ENCODE assay signal across 24 mouse cellular contexts in the genomic region with DNA sequence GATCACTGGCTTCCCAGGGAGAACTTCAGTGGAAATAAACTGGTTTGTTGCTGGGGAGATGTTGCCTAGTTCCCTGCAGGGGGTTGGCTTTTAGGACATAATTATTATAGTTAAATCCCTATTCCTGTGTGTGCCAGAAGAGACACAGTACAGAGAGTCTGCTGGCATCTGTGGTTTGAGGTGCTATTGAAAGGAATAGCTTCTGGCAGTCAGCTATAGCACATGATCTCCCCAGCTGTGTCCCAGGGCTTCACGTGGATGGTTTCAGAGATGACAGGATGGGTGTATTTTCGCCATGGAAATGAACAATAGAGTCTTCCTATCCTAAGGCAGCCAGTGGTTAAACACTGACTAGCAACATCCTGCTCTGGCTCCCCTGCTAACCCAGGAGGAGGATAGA. TPM values are rescaled to one million over a fixed set of nuclear protein-coding genes. Genes with fewer than 3 reads are reported as not detected.
DNase-seq lines count a peak whose midpoint lies in the region; ATAC-seq and TF ChIP-seq lines count a peak whose summit lies in the region.
"Had no signal": no experiment of that assay in that cellular context is flagged by ENCODE, and none has a peak within 500 bp of the region (broad histone marks: within the 10 kb centered on the region; RNA-seq: fewer than 3 reads in every experiment).

No protein-coding gene starts in this region.

- H3K9ac ChIP-seq in limb, embryonic 13.5 days = 0 out of 2 replicates have a peak overlapping the region, but pooled peaks have one; percentile 14
- no peak overlapping the region for H3K9ac ChIP-seq in intestine, postnatal 0 days (ENCODE audit: low read depth, low read length)
- H3K9ac ChIP-seq: embryonic facial prominence, embryonic 13.5 days; liver, embryonic 15.5 days had no signal

- no peak for TF ChIP-seq CTCF in Patski (IDR thresholded peaks at IDR 0.05)
- no peak for TF ChIP-seq CTCF in intestine, postnatal 0 days (IDR thresholded peaks at IDR 0.05; ENCODE audit: low read depth)

- H3K36me3 ChIP-seq in limb, embryonic 13.5 days = peaks cover 14% of the 10 kb centered on the region
- H3K36me3 ChIP-seq in limb, embryonic 10.5 days = peaks cover 16% of the 10 kb centered on the region
- peaks cover 16% of the 10 kb centered on the region for H3K36me3 ChIP-seq in intestine, postnatal 0 days (ENCODE audit: control insufficient read depth, insufficient read depth)

- no peaks in the 10 kb centered on the region for H3K4me1 ChIP-seq in limb, embryonic 13.5 days
- H3K4me1 ChIP-seq in limb, embryonic 10.5 days = no peaks in the 10 kb centered on the region
- H3K4me1 ChIP-seq in intestine, postnatal 0 days (replicated peaks; ENCODE audit: control insufficient read depth, insufficient read depth, low read length) = no peaks in the 10 kb centered on the region
- H3K4me1 ChIP-seq: embryonic facial prominence, embryonic 13.5 days had no signal

- 68% methylated on average over 2 of the region's 2 CpGs for WGBS in limb, embryonic 13.5 days
- WGBS in limb, embryonic 10.5 days = 81% methylated on average over 2 of the region's 2 CpGs
- WGBS in intestine, postnatal 0 days = 61% methylated on average over 2 of the region's 2 CpGs

- DNase-seq in frontal cortex, postnatal 25 days (ENCODE audit: low spot score in 2 of 2) = no peak
- no peak for DNase-seq in limb, embryonic 10.5 days (ENCODE audit: low spot score)
- peak; percentile 93 for DNase-seq in Patski (ENCODE audit: low read depth, low spot score)
- DNase-seq in layer of hippocampus, postnatal 36 days = peak; percentile 38 to 53
- DNase-seq in ovary, postnatal 14 days (ENCODE audit: low spot score) = no peak
- DNase-seq: adrenal gland, adult 8-10 months; cerebellum, adult 11-12 months; gastrocnemius, postnatal 25 days; kidney, adult 18-20 months; kidney, postnatal 10 days; midbrain, embryonic 14.5 days; thymus, postnatal 25 days had no signal

- CTCF ChIA-PET in Patski (lab: Charles Lee) = interaction anchor here (0.9 to 1.4 kb wide), 2 partner anchors 12 to 38 kb away, joined by 3 read pairs; no protein-coding TSS in a partner anchor

- in situ Hi-C loops in Patski (cut with MboI; ENCODE audit: low pct_unique_long_range_greater_than_20kb) = no loop called here

- H3K9me3 ChIP-seq in limb, embryonic 13.5 days = no peaks in the 10 kb centered on the region
- no peaks in the 10 kb centered on the region for H3K9me3 ChIP-seq in limb, embryonic 10.5 days (replicated peaks)
- 0 out of 2 replicates have a peak, but pooled peaks cover 6% of the 10 kb centered on the region for H3K9me3 ChIP-seq in intestine, postnatal 0 days (ENCODE audit: control insufficient read depth)
- H3K9me3 ChIP-seq: embryonic facial prominence, embryonic 13.5 days; liver, embryonic 15.5 days had no signal

- H3K4me2 ChIP-seq in limb, embryonic 13.5 days (replicated peaks) = no peak overlapping the region
- no peak overlapping the region for H3K4me2 ChIP-seq in intestine, postnatal 0 days (replicated peaks; ENCODE audit: low read depth)
- H3K4me2 ChIP-seq: embryonic facial prominence, embryonic 13.5 days; liver, embryonic 15.5 days had no signal

- H3K4me3 ChIP-seq in limb, embryonic 13.5 days = no peak overlapping the region
- H3K4me3 ChIP-seq in limb, embryonic 10.5 days = no peak overlapping the region
- no peak overlapping the region for H3K4me3 ChIP-seq in intestine, postnatal 0 days (ENCODE audit: low read depth, low read length)
- H3K4me3 ChIP-seq: embryonic facial prominence, embryonic 13.5 days; liver, embryonic 15.5 days had no signal

- H3K27me3 ChIP-seq in limb, embryonic 13.5 days = no peaks in the 10 kb centered on the region
- H3K27me3 ChIP-seq in limb, embryonic 10.5 days (ENCODE audit: low read depth, poor library complexity, severe bottlenecking) = no peaks in the 10 kb centered on the region
- no peaks in the 10 kb centered on the region for H3K27me3 ChIP-seq in Patski
- no peaks in the 10 kb centered on the region for H3K27me3 ChIP-seq in intestine, postnatal 0 days (replicated peaks; ENCODE audit: control insufficient read depth, insufficient read depth, low read length)
- H3K27me3 ChIP-seq: embryonic facial prominence, embryonic 13.5 days; liver, embryonic 15.5 days had no signal

- ATAC-seq in frontal cortex, adult (ENCODE audit: low TSS enrichment) = peak; percentile 68
- ATAC-seq in limb, embryonic 13.5 days (ENCODE audit: low FRiP score, low read depth) = no peak
- peak; percentile 79 for ATAC-seq in Patski
- ATAC-seq in intestine, postnatal 0 days = no peak
- ATAC-seq: hindbrain, embryonic 16.5 days; lung, postnatal 0 days had no signal

- H3K27ac ChIP-seq in limb, embryonic 13.5 days = no peak overlapping the region
- H3K27ac ChIP-seq in limb, embryonic 10.5 days = no peak overlapping the region
- H3K27ac ChIP-seq in intestine, postnatal 0 days (ENCODE audit: low read depth, low read length) = no peak overlapping the region
- H3K27ac ChIP-seq: embryonic facial prominence, embryonic 13.5 days; liver, embryonic 15.5 days had no signal

- POLR2A ChIA-PET in Patski (lab: Charles Lee) = interaction anchor here (0.7 to 1.5 kb wide), 3 partner anchors 9 to 99 kb away, joined by 3 read pairs; a partner anchor contains a TSS

RNA-seq across cellular contexts. Expression of a gene that starts 8.0 kb away (rescaled TPM):
- 6.3 and 7.4 TPM in 2 replicates for polyA plus RNA-seq in limb, embryonic 13.5 days (2015; fragmentation: Nextera tagmentation; extraction: Ambion mirVana)
- polyA plus RNA-seq in limb, embryonic 10.5 days (2016; fragmentation: Nextera tagmentation; extraction: Ambion mirVana) = 12.5 and 16.2 TPM in 2 replicates
- 15.1 TPM for polyA plus RNA-seq in Patski (2021)
- total RNA-seq in layer of hippocampus, postnatal 36 days (2021) = 100 to 1,000 TPM; 118 TPM
- 20.0 and 21.1 TPM in 2 replicates for polyA plus RNA-seq in intestine, postnatal 0 days (2015; fragmentation: Nextera tagmentation; extraction: Ambion mirVana)

RNA-seq across cellular contexts. Expression of a gene that starts 22.6 kb away (rescaled TPM):
- polyA plus RNA-seq in limb, embryonic 13.5 days (2015; fragmentation: Nextera tagmentation; extraction: Ambion mirVana) = not detected in 2 replicates
- polyA plus RNA-seq in limb, embryonic 10.5 days (2016; fragmentation: Nextera tagmentation; extraction: Ambion mirVana) = not detected in 2 replicates
- polyA plus RNA-seq in Patski (2021) = not detected
- total RNA-seq in layer of hippocampus, postnatal 36 days (2021) = 1 to 10 TPM; 1.1 to 1.2 TPM
- not detected in 2 replicates for polyA plus RNA-seq in intestine, postnatal 0 days (2015; fragmentation: Nextera tagmentation; extraction: Ambion mirVana)
- total RNA-seq: CH12.LX; gastrocnemius, postnatal 25 days; megakaryocyte progenitor cell, adult 5-6 weeks had no signal
- polyA plus RNA-seq: embryonic facial prominence, embryonic 13.5 days; limb, embryonic 14.5 days; liver, embryonic 15.5 days; neural tube, embryonic 11.5 days had no signal

RNA-seq across cellular contexts. Expression of a gene that starts 35.9 kb away (rescaled TPM):
- polyA plus RNA-seq in limb, embryonic 13.5 days (2015; fragmentation: Nextera tagmentation; extraction: Ambion mirVana) = 2.5 and 3.5 TPM in 2 replicates
- 1.5 and 2.7 TPM in 2 replicates for polyA plus RNA-seq in limb, embryonic 10.5 days (2016; fragmentation: Nextera tagmentation; extraction: Ambion mirVana)
- polyA plus RNA-seq in Patski (2021) = 23.6 TPM
- 10 to 100 TPM; 52.5 to 57.4 TPM for total RNA-seq in layer of hippocampus, postnatal 36 days (2021)
- 7.6 and 8.4 TPM in 2 replicates for polyA plus RNA-seq in intestine, postnatal 0 days (2015; fragmentation: Nextera tagmentation; extraction: Ambion mirVana)

RNA-seq across cellular contexts. Expression of a gene that starts 47.7 kb away (rescaled TPM):
- 38.6 and 39.0 TPM in 2 replicates for polyA plus RNA-seq in limb, embryonic 13.5 days (2015; fragmentation: Nextera tagmentation; extraction: Ambion mirVana)
- polyA plus RNA-seq in limb, embryonic 10.5 days (2016; fragmentation: Nextera tagmentation; extraction: Ambion mirVana) = 16.3 and 23.3 TPM in 2 replicates
- 31.8 TPM for polyA plus RNA-seq in Patski (2021)
- total RNA-seq in layer of hippocampus, postnatal 36 days (2021) = 10 to 100 TPM; 32.4 to 35.7 TPM
- 15.5 and 15.6 TPM in 2 replicates for polyA plus RNA-seq in intestine, postnatal 0 days (2015; fragmentation: Nextera tagmentation; extraction: Ambion mirVana)

RNA-seq across cellular contexts. Expression of a gene that starts 56.0 kb away (rescaled TPM):
- 0.09 TPM in 2 replicates for polyA plus RNA-seq in limb, embryonic 13.5 days (2015; fragmentation: Nextera tagmentation; extraction: Ambion mirVana)
- 0.06 TPM in 1 of 2 replicates, not detected in the other for polyA plus RNA-seq in limb, embryonic 10.5 days (2016; fragmentation: Nextera tagmentation; extraction: Ambion mirVana)
- not detected for polyA plus RNA-seq in Patski (2021)
- total RNA-seq in layer of hippocampus, postnatal 36 days (2021) = under 1 TPM; 0.13 to 0.40 TPM
- 0.05 and 0.13 TPM in 2 replicates for polyA plus RNA-seq in intestine, postnatal 0 days (2015; fragmentation: Nextera tagmentation; extraction: Ambion mirVana)
- total RNA-seq: gastrocnemius, postnatal 25 days; megakaryocyte progenitor cell, adult 5-6 weeks had no signal
- polyA plus RNA-seq: heart, postnatal 0 days; hindbrain, embryonic 16.5 days; midbrain, embryonic 14.5 days; neural tube, embryonic 11.5 days had no signal

Comparison
In these comparisons a context has a peak if more than half of its experiments do, and no peak if none do; other contexts are left out.
1. ATAC-seq: peak in frontal cortex, adult (single experiment) and Patski (single experiment); none in limb, embryonic 13.5 days (single experiment) and intestine, postnatal 0 days (single experiment).
2. DNase-seq: peak in Patski (single experiment) and layer of hippocampus, postnatal 36 days (2 of 2); none in frontal cortex, postnatal 25 days (0 of 2), limb, embryonic 10.5 days (single experiment) and ovary, postnatal 14 days (single experiment).